Mouse (Mus musculus): ENCODE measurements around the gene Mtor.

The Mtor gene

GRCm38 (mm10) chr4:148491448-148491847 is 43.0 kb downstream of the Mtor start:
- DNase-seq, result no peak

GRCm38 (mm10) chr4:148495160-148495559 is 46.7 kb downstream of the Mtor start:
- no peak for DNase-seq

GRCm38 (mm10) chr4:148495874-148496689 is 47.7 kb downstream of the Mtor start:
- no peak for DNase-seq

- no peak for DNase-seq
These were observed 52.0 kb downstream of the Mtor start, which contains the start of gene Angptl7 for GRCm38 (mm10) chr4:148500410-148500867. TSS of gene Angptl7 (minus strand) at chr4:148500460.

GRCm38 (mm10) chr4:148504497-148504959 is 56.1 kb downstream of the Mtor start:
- DNase-seq, result peak; percentile 33

- DNase-seq, result peak; percentile 28
These were observed 59.2 kb downstream of the Mtor start for GRCm38 (mm10) chr4:148507585-148507984.

- no peak for DNase-seq
These were observed 59.9 kb downstream of the Mtor start for GRCm38 (mm10) chr4:148508084-148508849.

- no peak for DNase-seq
These were observed 61.2 kb downstream of the Mtor start for GRCm38 (mm10) chr4:148509450-148510084.

- peak; percentile 12 for DNase-seq
These were observed 62.3 kb downstream of the Mtor start for GRCm38 (mm10) chr4:148510691-148511090.

GRCm38 (mm10) chr4:148511334-148511733 is 62.9 kb downstream of the Mtor start:
- no peak for DNase-seq

- peak; percentile 28 for DNase-seq
These were observed 64.7 kb downstream of the Mtor start for GRCm38 (mm10) chr4:148513021-148513559.

GRCm38 (mm10) chr4:148515313-148515712 is 66.9 kb downstream of the Mtor start:
- DNase-seq, result no peak

- DNase-seq, result no peak
These were observed 69.4 kb downstream of the Mtor start for GRCm38 (mm10) chr4:148517809-148518208.

GRCm38 (mm10) chr4:148518235-148518795 is 69.9 kb downstream of the Mtor start:
- DNase-seq, result no peak

- no peak for DNase-seq
These were observed 75.1 kb downstream of the Mtor start for GRCm38 (mm10) chr4:148523538-148523937.

- DNase-seq, result no peak
These were observed 78.9 kb downstream of the Mtor start for GRCm38 (mm10) chr4:148527158-148527910.

GRCm38 (mm10) chr4:148530351-148530750 is 81.9 kb downstream of the Mtor start:
- no peak for DNase-seq

GRCm38 (mm10) chr4:148530778-148531177 is 82.4 kb downstream of the Mtor start:
- no peak for DNase-seq

GRCm38 (mm10) chr4:148531341-148531740 is 82.9 kb downstream of the Mtor start:
- no peak for DNase-seq

GRCm38 (mm10) chr4:148532516-148532915 is 84.1 kb downstream of the Mtor start:
- no peak for DNase-seq

GRCm38 (mm10) chr4:148533613-148534328 is 85.4 kb downstream of the Mtor start:
- DNase-seq, result no peak

Measured in lung, postnatal 14 days (tissue).